Mouse (Mus musculus) testis, adult 2 months (tissue): ENCODE results near the gene Lmntd1.

Experiments
- CTCF ChIP-seq: fragments of 200-500 bp; IDR thresholded peaks from 2 replicates; pipeline ENCODE4 v1.5.1; 2012; ENCODE audit warnings: low read depth, mild to moderate bottlenecking, inconsistent platforms, low read length, moderate library complexity; ENCODE audit not compliant: control insufficient read depth, insufficient read depth, insufficient replicate concordance
- POLR2A ChIP-seq: fragments of 200-500 bp; IDR thresholded peaks from 2 replicates; pipeline ENCODE4 v1.6.1; 2012; ENCODE audit warnings: low read depth, mild to moderate bottlenecking, inconsistent platforms, low read length, moderate library complexity; ENCODE audit not compliant: control insufficient read depth

GRCm38 (mm10) chr6:145401140-145401539 lies 213.0 kb downstream of the Lmntd1 start:
- TF ChIP-seq CTCF (no peak), POLR2A (no peak)
